Mouse (Mus musculus) intestine, postnatal 0 days (tissue): ENCODE results near the gene Mfsd1. TPM values are rescaled to one million over a fixed set of nuclear protein-coding genes. Genes with fewer than 3 reads are reported as not detected.
A peak's percentile ranks its signal among the peaks of the same experiment; 100 is the strongest.

Experiments
- ATAC-seq: fragments of 200-750 bp; cut with Nextera tagmentation; 2 replicates; pipeline ENCODE4 v1.8.0; 2017; ENCODE audit warnings: mild to moderate bottlenecking, moderate TSS enrichment, moderate library complexity
- H3K27ac ChIP-seq: fragments of 300-500 bp; sonication (generic); 2 replicates; pipeline ENCODE4 v1.5.1; 2014; ENCODE audit warnings: mild to moderate bottlenecking, low read depth, low read length, moderate library complexity
- H3K27me3 ChIP-seq: fragments of 300-500 bp; sonication (generic); replicated peaks from 2 replicates; pipeline ENCODE4 v1.6.1; 2014; ENCODE audit warnings: low read length, mixed read lengths; ENCODE audit not compliant: control insufficient read depth, insufficient read depth
- H3K36me3 ChIP-seq: fragments of 300-500 bp; sonication (generic); 2 replicates; pipeline ENCODE4 v1.6.1; 2014; ENCODE audit warnings: mild to moderate bottlenecking, moderate library complexity; ENCODE audit not compliant: control insufficient read depth, insufficient read depth
- H3K4me1 ChIP-seq: fragments of 300-500 bp; sonication (generic); replicated peaks from 2 replicates; pipeline ENCODE4 v1.6.1; 2014; ENCODE audit warnings: antibody characterized with exemption, low read length, mixed read lengths; ENCODE audit not compliant: control insufficient read depth, insufficient read depth
- H3K4me2 ChIP-seq: fragments of 300-500 bp; sonication (generic); replicated peaks from 2 replicates; pipeline ENCODE4 v1.6.1; 2014; ENCODE audit warnings: low read depth, mild to moderate bottlenecking, moderate library complexity
- H3K4me3 ChIP-seq: fragments of 300-500 bp; sonication (generic); 2 replicates; pipeline ENCODE4 v1.5.1; 2014; ENCODE audit warnings: low read depth, low read length
- H3K9ac ChIP-seq: fragments of 300-500 bp; sonication (generic); 2 replicates; pipeline ENCODE4 v1.6.1; 2014; ENCODE audit warnings: mild to moderate bottlenecking, low read depth, low read length
- H3K9me3 ChIP-seq: fragments of 300-500 bp; sonication (generic); 2 replicates; pipeline ENCODE4 v1.6.1; 2016; ENCODE audit warnings: mixed run types; ENCODE audit not compliant: control insufficient read depth
- CTCF ChIP-seq: sonication (generic); IDR thresholded peaks from 2 replicates; pipeline ENCODE4 v1.5.1; 2016; ENCODE audit warnings: low read depth, mild to moderate bottlenecking, control low read depth, antibody characterized with exemption, moderate library complexity
- WGBS: fragments of 180-500 bp; shearing (Covaris S2); extraction: QIAGEN DNeasy Blood & Tissue Kit; methylation state at CpG from one replicate; pipeline ENCODE4 v1.1.7; 2014; 5-methylcytosine and 5-hydroxymethylcytosine counted together
- polyA plus RNA-seq: library from polyadenylated mRNA; unstranded; fragments of >200 nt; fragmentation: Nextera tagmentation; extraction: Ambion mirVana; gene quantifications from 2 replicates; pipeline ENCODE4 v1.2.1, GENCODE M21; 2015

The Mfsd1 gene
- polyA plus RNA-seq: 61.6 and 69.9 TPM in 2 replicates

DNA sequence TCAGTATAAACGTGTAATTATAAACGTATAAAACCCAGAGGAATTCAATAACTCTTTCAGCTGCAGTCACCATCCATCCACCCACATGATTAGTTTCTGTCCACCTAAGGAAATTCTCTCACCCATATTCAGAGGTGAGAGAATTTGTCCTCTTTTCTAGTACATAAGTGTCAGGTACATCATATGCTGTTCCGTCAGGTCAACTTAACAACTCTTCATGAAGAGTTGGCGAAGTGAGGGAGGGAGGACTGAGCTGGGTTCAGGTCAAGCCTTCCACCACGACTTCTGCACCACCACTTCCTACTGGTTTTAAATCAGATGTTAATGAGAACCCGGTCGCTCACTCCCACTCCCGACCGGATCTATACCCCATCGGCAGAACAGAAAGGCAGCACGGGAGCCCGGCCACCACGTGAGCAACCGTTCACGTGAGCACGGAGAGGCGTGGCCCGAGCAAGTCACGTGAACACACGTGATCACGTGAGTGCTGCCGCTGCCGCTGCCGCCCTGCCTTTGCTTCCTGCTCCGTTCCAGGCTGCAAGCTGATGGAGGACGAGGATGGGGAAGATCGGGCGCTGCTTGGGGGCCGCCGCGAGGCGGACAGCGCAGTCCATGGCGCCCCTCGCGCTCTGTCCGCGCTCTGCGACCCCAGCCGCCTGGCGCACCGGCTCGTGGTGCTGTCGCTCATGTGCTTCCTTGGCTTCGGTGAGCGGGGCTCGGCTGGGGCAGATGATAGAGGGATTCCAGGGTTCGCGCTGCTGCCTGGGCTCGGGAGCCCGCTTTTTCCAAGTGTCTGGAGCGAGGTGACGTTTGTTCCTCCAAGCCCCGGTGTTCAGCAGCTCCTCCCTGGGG lies at the start of gene Mfsd1:
TSS of gene Mfsd1 (plus strand) at position 469 of the 852 bp plus-strand sequence.
- Histone ChIP-seq H3K27me3 (0 out of 2 replicates have a peak, but pooled peaks cover 4% of the 10 kb centered on the region), H3K9ac (peak within 1 kb of the TSS; percentile 65), H3K4me1 (0 out of 2 replicates have a peak, but pooled peaks cover 2% of the 10 kb centered on the region), H3K36me3 (peaks cover 12% of the 10 kb centered on the region), H3K9me3 (no peaks in the 10 kb centered on the region), H3K27ac (peak within 1 kb of the TSS; percentile 52; the same call in 1 of the 2 replicates), H3K4me2 (peak within 1 kb of the TSS; percentile 97), H3K4me3 (peak within 1 kb of the TSS; percentile 88)
- 4% methylated on average over 54 of the region's 54 CpGs for WGBS
- peak; percentile 31 for TF ChIP-seq CTCF
- peak; percentile 87 for ATAC-seq

GRCm38 (mm10) chr3:67543630-67544029 lies 38.9 kb upstream of the Mfsd1 start:
- Histone ChIP-seq H3K9me3 (no peaks in the 10 kb centered on the region), H3K27ac (no peak overlapping the region), H3K4me1 (no peaks in the 10 kb centered on the region), H3K4me2 (no peak overlapping the region), H3K9ac (no peak overlapping the region), H3K36me3 (no peaks in the 10 kb centered on the region), H3K4me3 (no peak overlapping the region), H3K27me3 (no peaks in the 10 kb centered on the region)
- ATAC-seq: no peak
- WGBS: 58% methylated on average over 8 of the region's 8 CpGs
- TF ChIP-seq CTCF: no peak

- H3K27ac ChIP-seq: no peak overlapping the region
- no peaks in the 10 kb centered on the region for H3K27me3 ChIP-seq
- H3K9ac ChIP-seq: no peak overlapping the region
- no peaks in the 10 kb centered on the region for H3K36me3 ChIP-seq
- no peak overlapping the region for H3K4me2 ChIP-seq
- H3K4me1 ChIP-seq: no peaks in the 10 kb centered on the region
- peak; percentile 23; the same call in 1 of the 2 replicates for ATAC-seq
- no peak overlapping the region for H3K4me3 ChIP-seq
- no peak for TF ChIP-seq CTCF
- H3K9me3 ChIP-seq: no peaks in the 10 kb centered on the region
- 42% methylated on average over 3 of the region's 3 CpGs for WGBS
Measured at GRCm38 (mm10) chr3:67551193-67551592, 31.3 kb upstream of the Mfsd1 start.

GRCm38 (mm10) chr3:67553281-67553680 lies 29.3 kb upstream of the Mfsd1 start:
- ATAC-seq: no peak

DNA sequence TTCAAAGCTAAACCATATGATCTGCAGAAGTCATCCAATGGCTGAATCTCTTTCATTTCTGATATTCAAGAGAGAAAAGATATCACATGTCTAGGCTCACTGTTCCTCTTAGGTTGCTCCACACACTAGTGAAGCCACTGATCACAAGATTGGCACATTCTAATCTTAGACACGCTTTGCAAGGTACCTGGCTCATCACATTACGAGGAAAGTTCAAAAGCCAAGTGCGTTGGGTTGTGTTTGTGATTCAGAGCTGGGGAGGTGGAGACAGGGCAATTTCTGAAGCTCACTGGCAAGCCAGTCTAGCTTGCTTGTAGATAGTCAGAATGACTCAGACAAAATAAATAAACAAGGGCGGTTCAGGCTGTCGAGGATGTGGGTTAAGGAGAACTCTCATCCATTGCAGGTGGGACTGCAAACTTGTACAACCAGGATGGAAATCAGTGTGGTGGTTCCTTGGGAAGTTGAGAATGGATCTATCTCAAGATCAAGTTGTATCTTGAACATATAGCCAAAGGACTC lies 28.6 kb upstream of the Mfsd1 start:
- TF ChIP-seq CTCF: no peak
- Histone ChIP-seq H3K9me3 (no peaks in the 10 kb centered on the region), H3K27ac (no peak overlapping the region), H3K9ac (no peak overlapping the region), H3K4me2 (no peak overlapping the region), H3K36me3 (no peaks in the 10 kb centered on the region), H3K4me3 (no peak overlapping the region), H3K4me1 (no peaks in the 10 kb centered on the region), H3K27me3 (no peaks in the 10 kb centered on the region)
- peak; percentile 61 for ATAC-seq
- WGBS: 56% methylated on average over 5 of the region's 5 CpGs

More at GRCm38 (mm10) chr3:67553281-67553680, 29.3 kb upstream of the Mfsd1 start:
- peak overlapping the region; percentile 18; the same call in 1 of the 2 replicates for H3K4me2 ChIP-seq
- H3K9me3 ChIP-seq: no peaks in the 10 kb centered on the region
- H3K4me3 ChIP-seq: no peak overlapping the region
- H3K4me1 ChIP-seq: no peaks in the 10 kb centered on the region
- TF ChIP-seq CTCF: no peak
- H3K9ac ChIP-seq: no peak overlapping the region
- H3K36me3 ChIP-seq: no peaks in the 10 kb centered on the region
- no peak overlapping the region for H3K27ac ChIP-seq
- no peaks in the 10 kb centered on the region for H3K27me3 ChIP-seq
- WGBS: 46% methylated on average over 4 of the region's 4 CpGs

DNA sequence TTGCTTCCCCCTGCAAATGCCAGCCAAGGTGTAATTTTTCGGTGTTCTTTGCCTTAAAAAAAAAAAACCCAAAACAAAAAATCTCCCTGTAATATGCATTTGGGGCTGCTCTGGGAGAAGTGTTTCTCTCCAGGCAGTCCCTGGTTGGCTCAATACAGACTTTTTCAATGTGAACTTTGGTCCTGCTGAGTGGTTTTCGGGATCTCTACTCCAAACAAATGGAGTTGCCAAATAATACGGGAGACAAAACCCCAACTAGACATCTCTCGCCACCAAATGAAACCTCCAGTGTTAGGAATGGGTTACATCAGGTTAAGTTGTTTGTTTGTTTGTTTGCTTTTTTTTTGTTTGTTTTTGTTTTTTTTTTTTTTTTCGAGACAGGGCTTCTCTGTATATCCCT lies 27.3 kb upstream of the Mfsd1 start:
- WGBS: 81% methylated on average over 5 of the region's 5 CpGs
- Histone ChIP-seq H3K4me2 (no peak overlapping the region), H3K4me3 (no peak overlapping the region), H3K27ac (no peak overlapping the region), H3K9me3 (no peaks in the 10 kb centered on the region), H3K4me1 (no peaks in the 10 kb centered on the region), H3K9ac (no peak overlapping the region), H3K27me3 (no peaks in the 10 kb centered on the region), H3K36me3 (no peaks in the 10 kb centered on the region)
- ATAC-seq: no peak
- TF ChIP-seq CTCF: no peak
